Comparison of ENCODE assay signal across 8 mouse cellular contexts in genomic region chr16:50736151-50737047, GRCm38 (mm10).
DNase-seq lines count a peak whose midpoint lies in the region; ATAC-seq lines count a peak whose summit lies in the region.

No protein-coding gene starts in this region.

- intact Hi-C loops in heart, postnatal 14 days (cut with DNase I), result loop anchor here (1.0 to 10.0 kb wide), 6 partner anchors 304 to 1572 kb away; partner anchors contain the start of gene Bbx

- peak overlapping the region; percentile 32 for H3K4me3 ChIP-seq in forebrain, embryonic 14.5 days (ENCODE audit: low read depth, low read length)
- H3K4me3 ChIP-seq in neural tube, embryonic 15.5 days (replicated peaks), result peak overlapping the region; percentile 44

- no peaks in the 10 kb centered on the region for H3K27me3 ChIP-seq in forebrain, embryonic 14.5 days (replicated peaks; ENCODE audit: control insufficient read depth, insufficient read depth, low read length)
- H3K27me3 ChIP-seq in neural tube, embryonic 15.5 days (replicated peaks), result peaks cover 8% of the 10 kb centered on the region; the same call in 1 of the 2 replicates

- H3K9me3 ChIP-seq in forebrain, embryonic 14.5 days (replicated peaks; ENCODE audit: control insufficient read depth, low read length), result no peaks in the 10 kb centered on the region
- no peaks in the 10 kb centered on the region for H3K9me3 ChIP-seq in neural tube, embryonic 15.5 days (replicated peaks)

- H3K36me3 ChIP-seq in forebrain, embryonic 14.5 days (ENCODE audit: control insufficient read depth, insufficient read depth, low read length), result no peaks in the 10 kb centered on the region
- no peaks in the 10 kb centered on the region for H3K36me3 ChIP-seq in neural tube, embryonic 15.5 days

- H3K9ac ChIP-seq in forebrain, embryonic 14.5 days (ENCODE audit: low read length), result peak overlapping the region; percentile 35
- H3K9ac ChIP-seq in neural tube, embryonic 15.5 days (replicated peaks), result 0 out of 2 replicates have a peak overlapping the region, but pooled peaks have one; percentile 30

- no peak overlapping the region for H3K27ac ChIP-seq in forebrain, embryonic 14.5 days (ENCODE audit: low read depth, low read length)
- no peak overlapping the region for H3K27ac ChIP-seq in neural tube, embryonic 15.5 days (replicated peaks)

- peaks cover 4% of the 10 kb centered on the region; the same call in 1 of the 2 replicates for H3K4me1 ChIP-seq in forebrain, embryonic 14.5 days (ENCODE audit: control insufficient read depth, insufficient read depth, low read length)
- H3K4me1 ChIP-seq in neural tube, embryonic 15.5 days, result peaks cover 16% of the 10 kb centered on the region

- DNase-seq in ES-CJ7 (ENCODE audit: low read depth, low spot score), result peak; percentile 94
- DNase-seq in cerebellum, adult 11 months, result peak; percentile 79
- DNase-seq in forebrain, embryonic 14.5 days (ENCODE audit: low spot score), result peak; percentile 96
- DNase-seq in heart, postnatal 14 days, result peak; percentile 94 to 95
- peak; percentile 90 for DNase-seq in layer of hippocampus, adult 11-12 months (ENCODE audit: low spot score)
- DNase-seq in lung, adult 18-20 months, result peak; percentile 89 to 90
- DNase-seq in testis, postnatal 14 days (ENCODE audit: low spot score), result peak; percentile 86

- peak; percentile 86 for ATAC-seq in forebrain, embryonic 14.5 days
- ATAC-seq in neural tube, embryonic 15.5 days (ENCODE audit: low FRiP score), result peak; percentile 84

- WGBS in forebrain, embryonic 14.5 days, result 6% methylated on average over 21 of the region's 21 CpGs
- 10% methylated on average over 21 of the region's 21 CpGs for WGBS in neural tube, embryonic 15.5 days

- H3K4me2 ChIP-seq in forebrain, embryonic 14.5 days (ENCODE audit: low read length), result peak overlapping the region; percentile 60
- H3K4me2 ChIP-seq in neural tube, embryonic 15.5 days, result peak overlapping the region; percentile 59
